8 mouse cellular contexts compared by ENCODE assay signal in the genomic region with DNA sequence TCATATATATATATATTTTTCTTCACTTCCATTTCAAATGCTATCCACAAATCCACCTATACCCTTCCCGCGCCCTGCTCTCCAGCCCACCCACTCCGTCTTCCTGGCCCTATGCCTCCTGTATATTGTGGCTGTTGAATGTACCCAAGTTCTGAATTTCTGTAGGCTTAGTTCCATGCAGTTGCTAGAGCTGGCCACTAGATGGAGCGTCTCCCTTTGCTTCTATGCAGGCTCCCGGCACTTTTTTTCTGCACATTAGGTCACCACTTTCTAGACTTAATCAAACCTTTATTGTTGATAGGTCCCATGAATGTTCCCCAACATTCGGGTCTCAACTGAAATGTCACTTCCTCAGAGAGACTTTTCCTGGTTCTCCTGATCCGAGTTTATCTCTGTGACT. TPM values are rescaled to one million over a fixed set of nuclear protein-coding genes. Genes with fewer than 3 reads are reported as not detected.
DNase-seq lines count a peak whose midpoint lies in the region; ATAC-seq lines count a peak whose summit lies in the region.

No protein-coding gene starts in this region.

- peak; percentile 31 for DNase-seq in gastrocnemius, postnatal 10 days
- DNase-seq in gastrocnemius, adult 8-10 months (ENCODE audit: low spot score in 2 of 2), result no peak
- DNase-seq in urinary bladder, postnatal 36 days (ENCODE audit: low spot score in 2 of 2), result peak; percentile 15 to 32
- no peak for DNase-seq in urinary bladder, adult 2 months (ENCODE audit: low spot score)
- DNase-seq in kidney, adult 9 months, result peak; percentile 54
- peak; percentile 36 for DNase-seq in lung, postnatal 25 days (ENCODE audit: low spot score)
- DNase-seq in testis, postnatal 10 days (ENCODE audit: low spot score), result peak; percentile 58

- peak; percentile 79 for ATAC-seq in common myeloid progenitor, adult 5-6 weeks (replicated peaks; ENCODE audit: low read depth, poor library complexity, severe bottlenecking)

RNA-seq across cellular contexts. Expression of gene Cacng5, which starts 55.6 kb away (rescaled TPM):
- total RNA-seq in gastrocnemius, postnatal 10 days (2021), result under 1 TPM; 0.38 TPM
- total RNA-seq in gastrocnemius, adult 8-10 months (2022), result not detected
- polyA plus RNA-seq in urinary bladder, adult 2 months (2012; rRNA removed), result 0.09 and 0.10 TPM in 2 replicates
- total RNA-seq in common myeloid progenitor, adult 5-6 weeks (2017), result not detected in 2 replicates

Comparison
In these comparisons a context has a peak if more than half of its experiments do, and no peak if none do; other contexts are left out.
1. DNase-seq: peak in gastrocnemius, postnatal 10 days (single experiment), urinary bladder, postnatal 36 days (2 of 2), kidney, adult 9 months (single experiment), lung, postnatal 25 days (single experiment) and testis, postnatal 10 days (single experiment); none in gastrocnemius, adult 8-10 months (0 of 2) and urinary bladder, adult 2 months (single experiment).